Mouse (Mus musculus): Measurements from ENCODE around the gene Mrps18c.

- TF ChIP-seq POLR2A (IDR thresholded peaks at IDR 0.05; ENCODE audit: low read depth, low read length) (no peak), CTCF (IDR thresholded peaks at IDR 0.05; ENCODE audit: extremely low read depth, insufficient read length, insufficient replicate concordance, low read depth, low read length) (no peak)
These were observed 40.3 kb upstream of the Mrps18c start for GRCm38 (mm10) chr5:100758121-100758520.
